Mouse (Mus musculus) cortical plate, adult 2 months (tissue): ENCODE results near the gene Hnrnpl. TPM values are rescaled to one million over a fixed set of nuclear protein-coding genes. Genes with fewer than 3 reads are reported as not detected.

Source experiments
- H3K27ac ChIP-seq: fragments of 200-500 bp; 2 replicates; pipeline ENCODE4 v1.5.1; 2012; ENCODE audit warnings: low read length, control low read depth, inconsistent platforms; ENCODE audit not compliant: insufficient read depth
- H3K4me1 ChIP-seq: fragments of 200-500 bp; 2 replicates; pipeline ENCODE4 v1.6.1; 2011; ENCODE audit warnings: low read length; ENCODE audit not compliant: control insufficient read depth, insufficient read depth
- H3K4me3 ChIP-seq: fragments of 200-500 bp; 2 replicates; pipeline ENCODE4 v1.5.1; 2011; ENCODE audit warnings: mild to moderate bottlenecking, low read length, control low read depth; ENCODE audit not compliant: insufficient read depth
- CTCF ChIP-seq: fragments of 200-500 bp; IDR thresholded peaks from 2 replicates; pipeline ENCODE4 v1.5.1; 2011; ENCODE audit warnings: mild to moderate bottlenecking, control low read depth, low read length; ENCODE audit not compliant: insufficient read depth; ENCODE audit errors: extremely low read depth
- POLR2A ChIP-seq: fragments of 200-500 bp; IDR thresholded peaks from 2 replicates; pipeline ENCODE4 v1.6.1; 2011; ENCODE audit warnings: mild to moderate bottlenecking, low read length, control low read depth; ENCODE audit not compliant: insufficient read depth; ENCODE audit errors: extremely low read depth
- polyA plus RNA-seq: library from polyadenylated mRNA; depleted of rRNA; stranded (reverse); fragments of >200 nt; gene quantifications from 2 replicates; pipeline ENCODE4 v1.2.3, GENCODE M21; 2012

Gene Hnrnpl
- polyA plus RNA-seq, 1 experiment = 350 TPM

DNA sequence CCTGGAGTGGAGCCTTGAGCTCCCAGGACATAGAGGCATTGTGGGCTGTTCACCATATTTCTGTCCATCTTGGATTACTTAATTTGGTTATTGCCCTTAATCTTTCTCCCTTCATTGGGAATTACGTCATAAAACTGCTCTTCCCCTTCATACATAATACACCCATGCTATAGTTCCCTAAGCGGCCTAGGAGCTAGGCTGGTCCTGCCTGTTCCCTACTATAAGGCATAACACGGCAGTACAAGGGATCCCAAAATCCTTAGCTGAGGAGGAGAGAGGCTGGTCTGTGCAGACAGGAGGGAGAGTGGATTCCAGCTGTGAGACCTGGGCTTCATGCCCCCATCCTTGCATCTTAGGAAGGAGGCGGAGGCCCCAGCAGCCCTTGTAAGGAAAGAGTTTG is 9.6 kb downstream of the Hnrnpl start:
- H3K27ac ChIP-seq = no peak overlapping the region
- peaks cover 14% of the 10 kb centered on the region for H3K4me1 ChIP-seq
- no peak overlapping the region for H3K4me3 ChIP-seq
- TF ChIP-seq CTCF (no peak), POLR2A (no peak)

DNA sequence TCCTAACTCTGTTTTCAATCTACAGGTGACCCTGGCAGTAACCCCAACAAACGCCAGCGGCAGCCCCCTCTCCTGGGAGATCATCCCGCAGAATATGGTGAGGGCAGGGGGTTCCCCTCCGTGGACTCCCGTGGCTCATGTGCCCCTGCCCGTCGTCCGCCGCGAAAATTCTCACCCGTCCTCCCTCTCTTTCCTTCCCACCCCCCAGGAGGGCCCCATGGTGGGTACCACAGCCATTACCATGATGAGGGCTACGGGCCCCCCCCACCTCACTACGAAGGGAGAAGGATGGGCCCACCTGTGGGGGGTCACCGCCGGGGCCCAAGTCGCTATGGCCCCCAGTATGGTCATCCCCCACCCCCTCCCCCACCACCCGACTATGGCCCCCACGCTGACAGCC is 10.1 kb downstream of the Hnrnpl start:
- H3K4me1 ChIP-seq = peaks cover 14% of the 10 kb centered on the region
- H3K4me3 ChIP-seq = no peak overlapping the region
- no peak for TF ChIP-seq CTCF
- no peak for TF ChIP-seq POLR2A
- no peak overlapping the region for H3K27ac ChIP-seq

DNA sequence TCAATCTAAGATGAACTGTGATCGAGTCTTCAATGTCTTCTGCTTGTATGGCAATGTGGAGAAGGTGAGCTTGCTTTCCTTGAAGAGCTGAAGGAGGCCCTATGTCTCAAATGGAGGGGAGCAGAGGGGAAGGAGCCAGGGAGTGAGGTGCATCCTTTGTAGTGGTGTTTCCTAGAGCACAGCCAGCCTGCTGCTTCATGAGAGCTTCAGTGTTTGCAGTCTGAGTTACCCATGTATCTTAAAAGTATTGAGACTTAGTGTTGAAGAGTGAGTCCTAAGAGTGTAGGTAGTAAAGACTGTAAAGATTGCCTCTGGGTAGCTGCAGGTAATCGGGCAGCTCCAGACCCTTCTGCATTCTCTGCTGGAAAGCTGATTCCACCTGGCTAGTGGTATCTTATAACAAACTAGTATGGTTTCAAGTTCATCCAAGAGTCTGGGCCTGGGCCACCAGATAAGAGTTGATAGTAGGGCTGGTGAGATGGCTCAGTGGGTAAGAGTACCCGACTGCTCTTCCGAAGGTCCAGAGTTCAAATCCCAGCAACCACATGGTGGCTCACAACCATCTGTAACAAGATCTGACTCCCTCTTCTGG is 10.6 kb downstream of the Hnrnpl start:
- TF ChIP-seq CTCF (no peak), POLR2A (no peak)
- H3K4me3 ChIP-seq = no peak overlapping the region

DNA sequence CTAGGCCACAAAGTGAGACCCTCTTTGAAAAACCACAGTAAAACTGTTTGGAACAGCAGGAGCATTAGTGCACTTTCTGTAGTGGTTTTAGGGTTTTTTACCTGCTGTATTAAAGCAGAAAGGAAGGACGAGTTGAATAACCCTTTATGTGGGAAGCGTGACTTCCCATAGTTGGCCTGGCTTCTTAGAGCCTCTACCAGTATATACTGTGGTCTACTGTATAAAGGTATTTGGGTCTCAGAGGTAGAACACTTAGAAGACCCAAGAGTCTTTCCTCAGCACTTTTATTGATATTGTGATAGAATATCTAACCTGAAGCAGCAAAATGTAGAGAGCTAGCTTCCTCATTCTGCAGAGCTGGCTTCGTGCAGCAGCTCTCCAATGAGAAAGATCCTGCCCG is 11.2 kb downstream of the Hnrnpl start:
- Histone ChIP-seq H3K4me3 (no peak overlapping the region), H3K27ac (0 out of 2 replicates have a peak overlapping the region, but pooled peaks have one; percentile 13), H3K4me1 (peaks cover 14% of the 10 kb centered on the region)
- no peak for TF ChIP-seq CTCF
- no peak for TF ChIP-seq POLR2A

More for the DNA sequence above, 10.6 kb downstream of the Hnrnpl start:
- Histone ChIP-seq H3K27ac (no peak overlapping the region), H3K4me1 (peaks cover 14% of the 10 kb centered on the region)

DNA sequence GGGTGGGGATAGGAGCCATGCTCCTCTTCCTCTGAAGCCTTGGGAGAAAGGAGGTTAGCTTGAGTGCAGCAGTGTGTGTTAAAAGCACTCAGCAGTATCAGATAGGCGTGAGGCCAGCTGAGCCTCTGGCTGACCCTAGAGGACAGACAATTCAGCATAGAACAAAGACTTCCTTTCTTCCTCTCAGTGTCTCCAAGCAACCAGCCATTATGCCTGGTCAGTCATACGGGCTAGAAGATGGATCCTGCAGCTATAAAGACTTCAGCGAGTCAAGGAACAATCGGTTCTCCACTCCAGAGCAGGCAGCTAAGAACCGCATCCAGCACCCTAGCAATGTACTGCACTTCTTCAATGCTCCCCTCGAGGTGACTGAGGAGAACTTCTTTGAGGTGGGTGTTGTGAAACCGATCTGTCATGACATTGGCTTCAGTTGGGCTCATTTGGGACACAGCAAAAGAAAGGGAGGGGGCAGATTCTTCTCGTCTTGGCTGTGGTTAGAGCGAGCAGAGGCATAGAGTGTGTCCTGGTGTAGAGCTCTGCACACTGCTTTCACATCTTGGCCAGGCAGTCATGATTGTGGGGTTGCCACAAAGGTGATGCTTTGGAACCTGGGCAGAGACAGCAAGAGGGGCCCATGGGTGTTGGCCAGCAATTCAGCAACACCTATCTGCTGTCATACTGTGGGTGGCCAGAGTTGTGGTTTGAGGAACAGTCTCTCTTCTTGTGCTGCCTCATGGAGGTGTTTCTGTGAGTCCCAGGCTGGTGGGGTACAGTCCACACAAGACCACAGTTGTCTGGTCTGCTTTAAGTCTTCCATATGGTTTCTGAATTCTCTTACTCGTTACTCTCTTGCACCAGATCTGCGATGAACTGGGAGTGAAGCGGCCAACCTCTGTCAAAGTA is 12.3 kb downstream of the Hnrnpl start:
- no peak overlapping the region for H3K4me3 ChIP-seq
- H3K27ac ChIP-seq = peak overlapping the region; percentile 43; the same call in 1 of the 2 replicates
- peaks cover 15% of the 10 kb centered on the region for H3K4me1 ChIP-seq
- no peak for TF ChIP-seq POLR2A
- no peak for TF ChIP-seq CTCF

DNA sequence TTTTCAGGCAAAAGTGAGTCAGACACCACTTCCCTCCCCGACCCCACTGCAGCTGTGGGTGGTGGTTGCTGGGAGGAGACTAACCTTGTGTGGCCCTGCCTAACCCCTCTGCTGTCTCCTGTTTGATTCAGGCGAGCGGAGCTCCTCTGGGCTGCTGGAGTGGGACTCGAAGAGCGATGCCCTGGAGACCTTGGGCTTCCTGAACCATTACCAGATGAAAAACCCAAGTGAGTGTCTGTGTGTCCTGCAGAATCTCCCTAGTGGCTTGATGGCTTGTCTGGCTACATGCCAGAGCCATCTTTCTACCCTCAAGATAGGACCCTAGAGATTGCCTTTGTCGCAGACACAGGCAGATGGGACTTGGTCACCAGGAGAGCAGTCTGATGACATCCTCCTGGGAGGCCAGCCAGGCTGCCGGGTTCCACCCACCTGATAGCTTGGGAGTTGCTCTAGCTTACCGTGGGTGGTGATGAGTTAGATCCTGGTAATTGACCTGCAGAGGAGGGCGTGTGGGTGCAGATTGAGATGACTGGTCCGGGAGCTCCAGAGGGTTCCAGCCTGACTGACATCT is 13.0 kb downstream of the Hnrnpl start:
- no peak overlapping the region for H3K27ac ChIP-seq
- no peak overlapping the region for H3K4me3 ChIP-seq
- H3K4me1 ChIP-seq = peaks cover 15% of the 10 kb centered on the region
- TF ChIP-seq POLR2A (no peak), CTCF (no peak)

DNA sequence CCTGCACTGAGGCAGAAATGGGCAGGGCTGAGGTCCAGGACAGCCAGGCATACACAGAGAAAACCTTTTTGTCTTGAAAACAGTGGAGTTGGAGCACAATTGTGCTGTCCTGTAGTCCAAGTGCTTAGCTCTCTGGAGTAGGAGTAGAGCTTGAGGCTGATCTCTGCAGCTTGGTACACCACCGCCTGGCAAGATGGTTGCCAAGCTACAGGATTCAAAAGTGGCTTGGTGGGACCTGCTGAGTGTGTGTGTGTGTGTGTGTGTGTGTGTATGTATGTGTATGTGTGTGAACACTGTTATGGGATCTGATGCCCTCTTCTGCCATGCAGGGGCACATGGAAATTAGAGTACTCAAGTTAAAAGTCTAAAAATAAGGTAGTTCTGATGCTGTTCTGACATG is 14.2 kb downstream of the Hnrnpl start:
- no peak overlapping the region for H3K4me3 ChIP-seq
- H3K27ac ChIP-seq = no peak overlapping the region
- H3K4me1 ChIP-seq = peaks cover 13% of the 10 kb centered on the region
- TF ChIP-seq CTCF = no peak
- TF ChIP-seq POLR2A = peak; percentile 23; the same call in 1 of the 2 replicates

DNA sequence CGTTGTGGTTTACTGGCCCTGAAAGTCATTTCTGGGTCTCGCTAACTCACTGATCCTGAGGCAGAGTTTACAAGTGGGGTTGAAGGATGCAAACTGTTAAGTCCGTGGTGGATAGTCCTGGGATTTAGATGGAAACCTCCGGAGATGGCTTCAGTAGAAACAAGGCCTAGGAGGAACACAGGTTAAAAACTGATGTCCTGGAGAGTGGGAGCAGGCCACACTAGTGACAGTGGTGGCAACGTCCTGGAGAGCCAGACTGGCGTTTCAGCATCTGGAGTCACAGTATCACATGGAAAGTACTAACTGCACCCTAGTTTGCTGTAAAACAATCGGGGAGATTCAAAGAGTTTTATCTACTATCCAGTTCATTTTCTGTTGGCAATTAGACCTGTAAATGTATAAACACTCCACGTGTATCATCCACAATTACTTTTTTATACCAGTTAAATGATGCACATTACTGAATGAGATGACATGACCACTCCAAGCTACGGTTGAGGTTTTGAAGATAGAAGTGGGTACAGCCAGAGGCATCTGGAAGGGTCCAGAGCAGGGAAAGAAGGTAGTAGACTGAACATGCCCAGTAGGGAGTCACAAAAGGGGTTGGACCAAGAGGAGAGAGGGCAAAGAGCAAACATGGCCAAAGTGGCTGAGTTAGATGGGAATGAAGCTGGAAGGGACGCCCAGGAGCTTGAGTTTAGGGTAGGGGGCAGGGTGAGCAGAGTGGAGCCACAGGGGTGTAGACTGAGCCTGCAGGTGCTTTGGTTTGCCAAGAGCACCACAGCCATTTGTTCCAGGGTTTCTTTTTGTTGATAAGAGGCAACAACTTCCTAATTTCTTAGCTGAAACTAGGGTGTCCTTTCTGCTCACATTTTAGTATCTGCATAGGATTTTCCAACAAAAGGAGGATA is 14.9 kb downstream of the Hnrnpl start:
- Histone ChIP-seq H3K27ac (no peak overlapping the region), H3K4me1 (peaks cover 13% of the 10 kb centered on the region), H3K4me3 (no peak overlapping the region)
- TF ChIP-seq CTCF = no peak
- no peak for TF ChIP-seq POLR2A

DNA sequence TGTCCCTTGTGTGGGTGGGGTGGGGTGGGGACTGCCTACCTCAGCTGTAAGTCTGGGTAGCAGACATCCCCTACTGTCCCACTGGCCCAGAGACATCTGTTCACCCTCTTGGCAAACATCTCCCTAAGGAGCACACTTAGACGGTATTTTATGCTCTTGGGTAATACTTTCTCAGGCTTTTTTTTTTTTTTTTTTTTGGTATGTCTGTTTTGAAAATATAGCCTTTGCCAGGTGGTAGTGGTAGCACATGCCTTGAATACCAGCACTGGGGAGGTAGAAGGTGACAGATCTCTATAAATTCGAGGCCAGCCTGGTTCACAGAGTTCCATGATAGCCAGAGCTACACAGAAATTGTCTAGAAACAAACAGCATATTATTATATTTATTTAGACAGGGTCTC is 15.6 kb downstream of the Hnrnpl start:
- peaks cover 13% of the 10 kb centered on the region for H3K4me1 ChIP-seq
- no peak for TF ChIP-seq POLR2A
- no peak for TF ChIP-seq CTCF
- no peak overlapping the region for H3K4me3 ChIP-seq
- H3K27ac ChIP-seq = no peak overlapping the region
